Mouse (Mus musculus) limb, embryonic 12.5 days (tissue): ENCODE measurements around the gene Cfap43. TPM values are rescaled to one million over a fixed set of nuclear protein-coding genes. Genes with fewer than 3 reads are reported as not detected.
"Not testable (repeated sequence)": the region's sequence is repeated elsewhere in the genome, so short reads cannot be mapped to it uniquely, and the experiment has no call there.

Source experiments
- ATAC-seq: fragments of 200-750 bp; cut with Nextera tagmentation; 2 replicates; pipeline ENCODE4 v1.8.0; 2017; ENCODE audit warnings: low read depth, moderate TSS enrichment; ENCODE audit not compliant: insufficient number of reproducible peaks, insufficient read depth, low FRiP score, low TSS enrichment
- H3K27ac ChIP-seq: fragments of 300-500 bp; sonication (generic); 2 replicates; pipeline ENCODE4 v1.5.1; 2016; ENCODE audit warnings: mild to moderate bottlenecking, moderate library complexity
- H3K27me3 ChIP-seq: fragments of 300-500 bp; sonication (generic); 2 replicates; pipeline ENCODE4 v1.6.1; 2016; ENCODE audit warnings: mild to moderate bottlenecking, moderate library complexity
- H3K36me3 ChIP-seq: fragments of 300-500 bp; sonication (generic); 2 replicates; pipeline ENCODE4 v1.6.1; 2016; ENCODE audit warnings: mild to moderate bottlenecking, moderate library complexity
- H3K4me1 ChIP-seq: fragments of 300-500 bp; sonication (generic); replicated peaks from 2 replicates; pipeline ENCODE4 v1.6.1; 2016
- H3K4me2 ChIP-seq: fragments of 300-500 bp; sonication (generic); 2 replicates; pipeline ENCODE4 v1.6.1; 2016; ENCODE audit warnings: mild to moderate bottlenecking, moderate library complexity
- H3K4me3 ChIP-seq: fragments of 300-500 bp; sonication (generic); replicated peaks from 2 replicates; pipeline ENCODE4 v1.5.1; 2016; ENCODE audit warnings: mild to moderate bottlenecking
- H3K9ac ChIP-seq: fragments of 300-500 bp; sonication (generic); replicated peaks from 2 replicates; pipeline ENCODE4 v1.6.1; 2016; ENCODE audit warnings: mild to moderate bottlenecking, moderate library complexity
- H3K9me3 ChIP-seq: fragments of 300-500 bp; sonication (generic); 2 replicates; pipeline ENCODE4 v1.6.1; 2016; ENCODE audit warnings: mild to moderate bottlenecking, moderate library complexity
- WGBS: fragments of 180-500 bp; shearing (Covaris S2); methylation state at CpG from one replicate; pipeline ENCODE4 v1.1.7; 2016; 5-methylcytosine and 5-hydroxymethylcytosine counted together
- polyA plus RNA-seq: library from polyadenylated mRNA; unstranded; fragments of >200 nt; fragmentation: Nextera tagmentation; extraction: Ambion mirVana; gene quantifications from 2 replicates; pipeline ENCODE4 v1.2.1, GENCODE M21; 2016

Gene Cfap43
- polyA plus RNA-seq, 1 experiment from 2014 or later = 0.09 TPM

- H3K4me3 ChIP-seq = peak within 1 kb of the TSS; percentile 65
- H3K4me2 ChIP-seq = peak within 1 kb of the TSS; percentile 78
- no peaks in the 10 kb centered on the region for H3K9me3 ChIP-seq
- ATAC-seq = peak; percentile 99
- H3K27me3 ChIP-seq = no peaks in the 10 kb centered on the region
- peaks cover 21% of the 10 kb centered on the region for H3K4me1 ChIP-seq
- H3K9ac ChIP-seq = peak within 1 kb of the TSS; percentile 80
- peaks cover 33% of the 10 kb centered on the region for H3K36me3 ChIP-seq
- under 1% methylated on average over 49 of the region's 49 CpGs for WGBS
- H3K27ac ChIP-seq = peak within 1 kb of the TSS; percentile 90
Measured at GRCm38 (mm10) chr19:47865353-47865947, 53.6 kb downstream of the Cfap43 start, which contains the start of gene Gsto2. TSS of gene Gsto2 (plus strand) at chr19:47865534.

DNA sequence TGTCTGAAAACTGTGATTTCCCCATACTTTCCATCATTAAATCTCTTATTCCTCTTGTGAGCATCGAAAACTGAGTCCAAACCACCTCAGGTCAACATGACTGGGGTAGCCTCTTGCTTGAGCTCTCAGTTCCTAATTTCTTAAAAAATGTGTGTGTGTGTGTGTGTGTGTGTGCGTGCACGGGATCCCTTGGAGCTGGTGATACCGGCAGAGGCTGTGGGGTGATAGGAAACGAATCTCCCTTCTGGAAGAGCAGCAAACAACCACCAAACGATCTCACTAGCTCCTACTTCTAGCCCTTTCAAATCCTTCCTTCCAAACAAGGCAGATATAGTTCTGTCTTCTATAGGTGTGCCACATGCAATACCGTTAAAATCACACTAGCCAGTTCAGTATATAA lies 54.4 kb downstream of the Cfap43 start:
- peaks cover 15% of the 10 kb centered on the region for H3K4me1 ChIP-seq
- H3K9me3 ChIP-seq = no peaks in the 10 kb centered on the region
- WGBS = 84% methylated on average over 7 of the region's 7 CpGs
- no peak for ATAC-seq
- H3K36me3 ChIP-seq = peaks cover 40% of the 10 kb centered on the region
- peak overlapping the region; percentile 78 for H3K4me2 ChIP-seq
- peak overlapping the region; percentile 80; the same call in 1 of the 2 replicates for H3K9ac ChIP-seq
- no peaks in the 10 kb centered on the region for H3K27me3 ChIP-seq
- H3K27ac ChIP-seq = no peak overlapping the region
- H3K4me3 ChIP-seq = peak overlapping the region; percentile 65

GRCm38 (mm10) chr19:47864051-47864450 lies 55.0 kb downstream of the Cfap43 start:
- H3K4me1 ChIP-seq = peaks cover 12% of the 10 kb centered on the region; the same call in 1 of the 2 replicates
- no peak overlapping the region for H3K4me2 ChIP-seq
- no peak overlapping the region for H3K9ac ChIP-seq
- H3K27ac ChIP-seq = no peak overlapping the region
- H3K27me3 ChIP-seq = no peaks in the 10 kb centered on the region
- no peak for ATAC-seq
- H3K9me3 ChIP-seq = no peaks in the 10 kb centered on the region
- 96% methylated on average over 9 of the region's 9 CpGs for WGBS
- peaks cover 47% of the 10 kb centered on the region for H3K36me3 ChIP-seq
- no peak overlapping the region for H3K4me3 ChIP-seq

- no peak overlapping the region for H3K9ac ChIP-seq
- WGBS = 93% methylated on average over 3 of the region's 3 CpGs
- no peaks in the 10 kb centered on the region for H3K27me3 ChIP-seq
- H3K4me2 ChIP-seq = no peak overlapping the region
- peaks cover 61% of the 10 kb centered on the region for H3K36me3 ChIP-seq
- H3K27ac ChIP-seq = no peak overlapping the region
- peaks cover 7% of the 10 kb centered on the region; the same call in 1 of the 2 replicates for H3K4me1 ChIP-seq
- no peak for ATAC-seq
- no peak overlapping the region for H3K4me3 ChIP-seq
- no peaks in the 10 kb centered on the region for H3K9me3 ChIP-seq
Measured at GRCm38 (mm10) chr19:47862581-47862980, 56.5 kb downstream of the Cfap43 start.

DNA sequence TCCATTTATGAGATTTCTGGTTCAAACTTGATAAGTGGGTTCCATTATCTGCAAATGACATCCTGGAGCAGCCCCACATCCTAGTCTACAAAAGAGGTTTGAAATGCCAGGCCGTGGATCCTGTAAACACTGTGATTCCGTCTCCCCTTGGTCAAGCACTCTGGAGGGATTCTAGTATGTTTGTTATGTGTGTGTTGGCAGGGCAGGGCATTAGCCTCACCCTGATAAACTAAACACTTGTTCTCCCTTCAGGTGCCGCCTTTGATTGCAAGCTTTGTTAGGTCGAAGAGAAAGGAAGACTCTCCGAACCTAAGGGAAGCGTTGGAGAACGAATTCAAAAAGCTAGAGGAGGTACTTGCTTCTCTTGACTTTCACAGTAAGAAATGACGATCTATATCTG lies 59.9 kb downstream of the Cfap43 start:
- Histone ChIP-seq H3K4me3 (no peak overlapping the region), H3K4me2 (no peak overlapping the region), H3K9ac (no peak overlapping the region), H3K9me3 (no peaks in the 10 kb centered on the region), H3K27me3 (no peaks in the 10 kb centered on the region), H3K27ac (no peak overlapping the region), H3K4me1 (peaks cover 8% of the 10 kb centered on the region), H3K36me3 (peaks cover 59% of the 10 kb centered on the region)
- 93% methylated on average over 8 of the region's 8 CpGs for WGBS
- ATAC-seq = no peak

GRCm38 (mm10) chr19:47857957-47858942 lies 60.8 kb downstream of the Cfap43 start:
- no peak overlapping the region for H3K27ac ChIP-seq
- no peak overlapping the region for H3K9ac ChIP-seq
- peaks cover 15% of the 10 kb centered on the region for H3K4me1 ChIP-seq
- no peak overlapping the region for H3K4me2 ChIP-seq
- ATAC-seq = no peak
- H3K4me3 ChIP-seq = no peak overlapping the region
- WGBS = 88% methylated on average over 18 of the region's 18 CpGs
- peaks cover 50% of the 10 kb centered on the region for H3K36me3 ChIP-seq
- no peaks in the 10 kb centered on the region for H3K27me3 ChIP-seq
- no peaks in the 10 kb centered on the region for H3K9me3 ChIP-seq

DNA sequence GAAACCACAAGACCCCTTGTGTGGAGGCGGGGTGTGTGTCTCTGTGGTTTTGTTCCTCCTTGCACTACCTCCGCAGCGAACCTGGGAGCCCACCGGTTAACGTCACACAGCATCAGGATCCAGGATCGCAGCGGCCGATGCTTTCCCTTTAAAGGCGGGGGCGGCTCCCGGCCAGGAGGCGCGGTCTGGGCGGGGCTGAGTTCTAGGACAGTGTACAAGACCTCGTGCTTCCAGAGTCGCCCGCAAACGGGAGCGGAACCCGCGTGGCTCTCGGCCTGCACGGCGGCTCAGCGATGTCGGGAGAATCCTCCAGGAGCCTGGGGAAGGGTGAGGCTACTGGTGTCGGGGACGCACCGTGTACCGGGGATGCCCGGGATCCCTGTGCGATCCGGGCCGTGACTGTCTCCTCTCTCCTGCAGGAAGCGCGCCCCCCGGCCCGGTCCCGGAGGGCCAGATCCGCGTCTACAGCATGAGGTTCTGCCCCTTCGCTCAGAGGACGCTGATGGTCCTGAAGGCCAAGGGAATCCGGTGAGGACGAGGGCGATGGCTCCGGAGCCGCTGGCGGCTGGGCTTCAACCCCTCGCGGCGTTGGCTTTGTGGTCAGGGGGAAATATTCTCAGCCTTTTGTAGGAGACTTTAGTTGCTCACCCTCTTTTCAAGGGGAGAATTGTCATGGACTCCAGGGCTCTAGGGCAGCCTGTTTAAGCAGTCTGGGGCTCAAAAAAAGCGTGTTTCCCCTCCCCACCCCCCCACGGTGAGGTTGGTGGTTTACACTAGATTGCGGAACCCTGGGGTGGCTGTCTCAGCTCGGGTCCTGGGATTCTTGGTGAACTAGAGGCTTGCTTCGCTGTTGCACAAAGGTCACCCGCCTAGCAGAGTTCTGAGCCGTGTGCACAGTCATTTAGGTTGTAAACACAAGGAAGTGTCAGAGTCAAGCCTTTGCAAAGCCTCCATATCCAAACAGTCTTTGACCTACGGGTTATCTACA lies 64.0 kb downstream of the Cfap43 start, which contains the start of gene Gsto1:
TSS of gene Gsto1 (plus strand) at position 175 of the 988 bp plus-strand sequence.
- peak within 1 kb of the TSS; percentile 95 for H3K27ac ChIP-seq
- H3K4me1 ChIP-seq = peaks cover 15% of the 10 kb centered on the region
- no peaks in the 10 kb centered on the region for H3K27me3 ChIP-seq
- peak; percentile 94 for ATAC-seq
- H3K4me2 ChIP-seq = peak within 1 kb of the TSS; percentile 89
- H3K4me3 ChIP-seq = peak within 1 kb of the TSS; percentile 71
- H3K9me3 ChIP-seq = no peaks in the 10 kb centered on the region
- under 1% methylated on average over 59 of the region's 60 CpGs for WGBS
- peaks cover 26% of the 10 kb centered on the region for H3K36me3 ChIP-seq
- H3K9ac ChIP-seq = peak within 1 kb of the TSS; percentile 76

DNA sequence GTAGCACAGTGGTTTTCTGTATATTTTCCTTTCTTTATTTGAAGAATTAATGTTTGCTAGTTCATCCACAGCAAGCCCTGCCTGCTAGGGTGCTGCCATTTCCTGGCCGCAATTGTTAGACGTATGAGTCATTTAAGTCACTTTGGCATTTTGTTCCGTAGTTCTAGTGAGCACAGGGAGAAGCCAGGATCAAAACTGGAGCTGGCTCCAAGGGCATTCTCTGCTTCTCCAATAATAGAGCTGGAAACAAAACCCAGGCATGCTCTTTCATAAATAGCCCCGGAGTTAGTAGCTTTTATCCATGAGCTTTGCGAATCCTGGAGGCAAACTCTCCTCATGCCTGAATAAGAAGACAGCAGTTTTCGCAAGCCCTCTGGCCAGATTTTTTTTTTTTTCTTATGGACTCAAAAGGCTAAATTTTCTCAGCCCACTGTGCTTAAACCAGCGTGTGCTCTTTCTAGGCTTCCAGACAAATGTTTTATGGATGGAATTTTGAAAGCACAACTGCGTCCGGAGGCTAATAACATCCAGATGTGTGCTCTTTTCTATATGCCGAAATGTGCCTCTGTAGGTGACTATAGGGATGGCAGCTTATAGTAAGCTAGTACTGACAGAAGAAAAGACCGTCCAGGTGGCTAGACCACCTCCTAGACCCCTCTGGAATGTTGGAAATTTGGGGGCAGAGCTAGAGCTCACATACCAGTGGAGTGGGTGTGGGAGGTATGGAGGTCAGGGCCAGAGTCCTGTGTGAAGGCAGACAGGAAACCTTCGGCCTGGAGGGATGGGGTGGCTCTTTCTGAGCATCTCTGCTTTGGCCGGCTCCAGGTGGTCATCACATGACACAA lies 64.9 kb downstream of the Cfap43 start:
- Histone ChIP-seq H3K9me3 (no peaks in the 10 kb centered on the region), H3K4me2 (peak overlapping the region; percentile 89), H3K4me1 (peaks cover 15% of the 10 kb centered on the region), H3K9ac (peak overlapping the region; percentile 76), H3K4me3 (peak overlapping the region; percentile 71), H3K27ac (peak overlapping the region; percentile 95), H3K27me3 (no peaks in the 10 kb centered on the region), H3K36me3 (peaks cover 17% of the 10 kb centered on the region)
- ATAC-seq = peak; percentile 88
- 5% methylated on average over 13 of the region's 13 CpGs for WGBS

DNA sequence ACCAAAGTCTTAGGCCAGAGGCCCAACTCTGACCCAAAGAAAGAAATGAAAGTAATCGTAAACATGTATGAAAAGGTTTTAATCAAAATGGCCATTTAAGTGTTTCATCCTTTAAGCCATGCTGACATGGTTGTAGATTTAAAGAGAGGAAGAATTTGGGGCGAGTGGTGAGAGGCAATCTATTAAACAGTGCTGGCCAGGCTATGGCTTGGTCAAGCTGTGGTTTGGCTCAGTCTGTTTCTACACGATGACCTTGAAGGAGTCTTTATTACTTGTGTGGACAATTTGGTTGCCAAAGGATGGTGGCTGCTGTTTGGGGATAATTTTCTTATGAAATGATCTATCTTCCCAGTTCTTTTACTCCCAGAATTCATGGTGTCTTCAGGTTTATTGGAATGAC lies 66.0 kb downstream of the Cfap43 start:
- Histone ChIP-seq H3K36me3 (peaks cover 6% of the 10 kb centered on the region; the same call in 1 of the 2 replicates), H3K4me1 (peaks cover 15% of the 10 kb centered on the region), H3K9me3 (no peaks in the 10 kb centered on the region), H3K4me3 (no peak overlapping the region), H3K27me3 (no peaks in the 10 kb centered on the region), H3K4me2 (no peak overlapping the region), H3K27ac (no peak overlapping the region), H3K9ac (no peak overlapping the region)
- 77% methylated on average over 3 of the region's 3 CpGs for WGBS
- ATAC-seq = no peak

DNA sequence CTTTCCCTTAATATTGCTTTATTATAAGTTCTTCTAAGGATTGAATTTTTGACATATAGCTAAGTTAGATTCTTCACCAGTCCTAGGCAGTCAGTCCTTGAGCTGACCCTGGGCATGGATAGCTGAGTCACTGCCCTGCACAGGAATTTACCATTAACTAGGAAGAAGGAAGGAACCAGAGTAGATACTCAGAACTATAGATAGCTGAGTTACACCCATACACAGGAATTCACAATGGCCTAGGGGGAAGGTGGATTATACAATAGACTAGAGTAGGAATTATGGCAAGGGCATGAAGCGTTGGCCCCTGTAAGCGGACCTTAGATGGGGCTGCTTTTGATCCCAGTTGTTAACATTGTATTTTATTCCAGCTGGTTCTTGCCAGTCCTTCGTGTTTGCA lies 67.0 kb downstream of the Cfap43 start:
- WGBS = 87% methylated on average over 3 of the region's 3 CpGs

More for the DNA sequence above, 67.0 kb downstream of the Cfap43 start:
- not testable (repeated sequence) for H3K9ac ChIP-seq, H3K4me3 ChIP-seq, ATAC-seq, H3K4me2 ChIP-seq, H3K27ac ChIP-seq, H3K9me3 ChIP-seq, H3K36me3 ChIP-seq, H3K27me3 ChIP-seq
- peaks cover 15% of the 10 kb centered on the region for H3K4me1 ChIP-seq
